In genomic region chr1:178318389-178319184, GRCm38 (mm10) we compare ENCODE assay signal across 8 mouse cellular contexts. TPM values are rescaled to one million over a fixed set of nuclear protein-coding genes. Genes with fewer than 3 reads are reported as not detected.
DNase-seq lines count a peak whose midpoint lies in the region; ATAC-seq and TF ChIP-seq lines count a peak whose summit lies in the region.

Cox20 (plus strand) TSS chr1:178319130.

- WGBS in heart, embryonic 10.5 days, result under 1% methylated on average over 83 of the region's 83 CpGs
- under 1% methylated on average over 78 of the region's 83 CpGs for WGBS in kidney, embryonic 16.5 days
- WGBS in liver, adult 2 months, result under 1% methylated on average over 83 of the region's 83 CpGs

- H3K4me3 ChIP-seq in bone marrow macrophage, adult 2 months (ENCODE audit: insufficient read depth, low read length), result peak within 1 kb of the TSS; percentile 84
- H3K4me3 ChIP-seq in embryonic fibroblast, embryonic 13.5 days (ENCODE audit: insufficient read depth, low read length), result peak within 1 kb of the TSS; percentile 50
- H3K4me3 ChIP-seq in heart, embryonic 10.5 days, result peak within 1 kb of the TSS; percentile 71
- H3K4me3 ChIP-seq in kidney, embryonic 16.5 days (ENCODE audit: low read length), result peak within 1 kb of the TSS; percentile 78
- peak within 1 kb of the TSS; percentile 80 for H3K4me3 ChIP-seq in liver, adult 2 months (ENCODE audit: insufficient read depth, low read depth, low read length)
- H3K4me3 ChIP-seq in myocyte, result peak within 1 kb of the TSS; percentile 63

- 0 out of 2 replicates have a peak, but pooled peaks have one; percentile 9 for TF ChIP-seq POLR2A in bone marrow macrophage, adult 2 months (IDR thresholded peaks at IDR 0.05; ENCODE audit: borderline replicate concordance, low read depth, low read length)
- TF ChIP-seq POLR2A in embryonic fibroblast, embryonic 13.5 days (IDR thresholded peaks at IDR 0.05; ENCODE audit: low read depth, low read length), result peak; percentile 85
- no peak; the same call in none of the 2 replicates for TF ChIP-seq POLR2A in liver, adult 2 months (IDR thresholded peaks at IDR 0.05; ENCODE audit: extremely low read depth, insufficient read depth, low read length)
- TF ChIP-seq POLR2A in myocyte (IDR thresholded peaks at IDR 0.05; ENCODE audit: insufficient read length, low read depth), result peak; percentile 83

- peak within 1 kb of the TSS; percentile 87 for H3K9ac ChIP-seq in kidney, embryonic 16.5 days (replicated peaks; ENCODE audit: low read length)
- H3K9ac ChIP-seq in liver, adult 2 months (ENCODE audit: low read depth, low read length), result peak within 1 kb of the TSS; percentile 90

- peak; percentile 96 for ATAC-seq in kidney, embryonic 16.5 days (ENCODE audit: low FRiP score, low TSS enrichment)

- peaks cover 35% of the 10 kb centered on the region for H3K36me3 ChIP-seq in heart, embryonic 10.5 days
- H3K36me3 ChIP-seq in kidney, embryonic 16.5 days (ENCODE audit: insufficient read depth, low read length), result peaks cover 22% of the 10 kb centered on the region
- H3K36me3 ChIP-seq in liver, adult 2 months (ENCODE audit: control insufficient read depth, insufficient read depth, low read length), result peaks cover 29% of the 10 kb centered on the region
- H3K36me3 ChIP-seq in myocyte (ENCODE audit: control insufficient read depth, insufficient read depth), result peaks cover 37% of the 10 kb centered on the region
- H3K36me3 ChIP-seq in splenic B cell, adult 2 months (ENCODE audit: control insufficient read depth, insufficient read depth, low read length, poor library complexity, severe bottlenecking), result peaks cover 10% of the 10 kb centered on the region; the same call in 1 of the 2 replicates

- H3K79me2 ChIP-seq in liver, adult 2 months (ENCODE audit: control insufficient read depth, insufficient read depth, low read length), result no peaks in the 10 kb centered on the region; the same call in 1 of the 2 replicates
- H3K79me2 ChIP-seq in myocyte (ENCODE audit: control insufficient read depth, insufficient read depth), result peaks cover 34% of the 10 kb centered on the region

- H3K27ac ChIP-seq in bone marrow macrophage, adult 2 months (ENCODE audit: insufficient read depth, low read depth, low read length), result peak within 1 kb of the TSS; percentile 99
- H3K27ac ChIP-seq in embryonic fibroblast, embryonic 13.5 days (ENCODE audit: insufficient read depth, low read length), result peak within 1 kb of the TSS; percentile 99
- H3K27ac ChIP-seq in heart, embryonic 10.5 days, result peak within 1 kb of the TSS; percentile 99
- peak within 1 kb of the TSS; percentile 99 for H3K27ac ChIP-seq in kidney, embryonic 16.5 days (ENCODE audit: low read length)
- peak within 1 kb of the TSS; percentile 96 for H3K27ac ChIP-seq in liver, adult 2 months (replicated peaks; ENCODE audit: insufficient read depth, low read depth, low read length)

- H3ac ChIP-seq in myocyte (ENCODE audit: control insufficient read depth, insufficient read length), result peak within 1 kb of the TSS; percentile 77

- no peak for TF ChIP-seq CTCF in bone marrow macrophage, adult 2 months (IDR thresholded peaks at IDR 0.05; ENCODE audit: low read depth, low read length)
- no peak for TF ChIP-seq CTCF in embryonic fibroblast, embryonic 13.5 days (IDR thresholded peaks at IDR 0.05; ENCODE audit: borderline replicate concordance, insufficient read depth, low read length)
- no peak for TF ChIP-seq CTCF in liver, adult 2 months (IDR thresholded peaks at IDR 0.05; ENCODE audit: low read depth, low read length)

- H3K27me3 ChIP-seq in heart, embryonic 10.5 days (ENCODE audit: insufficient read depth, poor library complexity, severe bottlenecking), result no peaks in the 10 kb centered on the region
- H3K27me3 ChIP-seq in kidney, embryonic 16.5 days (ENCODE audit: insufficient read depth, low read length), result no peaks in the 10 kb centered on the region
- no peaks in the 10 kb centered on the region for H3K27me3 ChIP-seq in liver, adult 2 months (ENCODE audit: control insufficient read depth, insufficient read depth, low read length)
- no peaks in the 10 kb centered on the region for H3K27me3 ChIP-seq in myocyte (ENCODE audit: control insufficient read depth, insufficient read depth, insufficient read length)
- H3K27me3 ChIP-seq in splenic B cell, adult 2 months (ENCODE audit: control insufficient read depth, insufficient read depth, low read length, poor library complexity, severe bottlenecking), result no peaks in the 10 kb centered on the region; the same call in 1 of the 2 replicates

- no peaks in the 10 kb centered on the region for H3K9me3 ChIP-seq in heart, embryonic 10.5 days
- no peaks in the 10 kb centered on the region for H3K9me3 ChIP-seq in kidney, embryonic 16.5 days (ENCODE audit: low read length)

- H3K4me1 ChIP-seq in bone marrow macrophage, adult 2 months (ENCODE audit: control insufficient read depth, insufficient read depth, low read length), result peaks cover 6% of the 10 kb centered on the region
- peaks cover 5% of the 10 kb centered on the region for H3K4me1 ChIP-seq in embryonic fibroblast, embryonic 13.5 days (ENCODE audit: control insufficient read depth, insufficient read depth, low read length)
- H3K4me1 ChIP-seq in heart, embryonic 10.5 days, result peaks cover 11% of the 10 kb centered on the region; the same call in 1 of the 2 replicates
- peaks cover 22% of the 10 kb centered on the region for H3K4me1 ChIP-seq in kidney, embryonic 16.5 days (ENCODE audit: insufficient read depth, low read length)
- peaks cover 24% of the 10 kb centered on the region for H3K4me1 ChIP-seq in liver, adult 2 months (ENCODE audit: control insufficient read depth, insufficient read depth, low read length)

- peak; percentile 98 for DNase-seq in A20 (ENCODE audit: low read depth, low spot score)
- DNase-seq in heart, embryonic 10.5 days (ENCODE audit: low spot score), result peak; percentile 97
- DNase-seq in liver, adult 2 months (ENCODE audit: extremely low read depth, low read depth, low spot score), result peak; percentile 91
- DNase-seq in splenic B cell, adult 2 months (ENCODE audit: low read depth, low spot score), result peak; percentile 96

- peak within 1 kb of the TSS; percentile 72 for H3K4me2 ChIP-seq in kidney, embryonic 16.5 days (replicated peaks; ENCODE audit: low read depth, low read length)
- H3K4me2 ChIP-seq in myocyte (ENCODE audit: low read depth), result peak within 1 kb of the TSS; percentile 89

TF ChIP-seq in myocyte, 11 proteins besides CTCF, POLR2A, EP300 and RAD21:
- TF ChIP-seq REST (IDR thresholded peaks at IDR 0.05; ENCODE audit: insufficient read depth, insufficient read length) (no peak), E2F4 (IDR thresholded peaks at IDR 0.05; ENCODE audit: insufficient read depth) (no peak), USF1 (IDR thresholded peaks at IDR 0.05; ENCODE audit: low read depth) (no peak), POLR2AphosphoS2 (IDR thresholded peaks at IDR 0.05; ENCODE audit: insufficient read length, low read depth) (peak; percentile 78), MAX (IDR thresholded peaks at IDR 0.05; ENCODE audit: low read depth) (no peak), MYOD1 (IDR thresholded peaks at IDR 0.05; ENCODE audit: control insufficient read depth in 1 of 3, insufficient read length in 2 of 3, low read depth in 2 of 3) (no peak), MYOG (IDR thresholded peaks at IDR 0.05; ENCODE audit: control insufficient read depth in 1 of 3, insufficient read depth in 1 of 3, insufficient read length in 2 of 3, low read depth in 2 of 3) (peak in 1 of 3 experiments; percentile 6), CEBPB (IDR thresholded peaks at IDR 0.05; ENCODE audit: insufficient read depth, poor library complexity, severe bottlenecking) (no peak), TCF12 (IDR thresholded peaks at IDR 0.05; ENCODE audit: insufficient read depth, poor library complexity, severe bottlenecking) (no peak), TCF3 (IDR thresholded peaks at IDR 0.05; ENCODE audit: insufficient read length, low read depth) (no peak), SRF (IDR thresholded peaks at IDR 0.05; ENCODE audit: control insufficient read depth, insufficient read length, low read depth) (no peak)

RNA-seq across cellular contexts. Expression of gene Cox20, which starts in this region (rescaled TPM):
- polyA plus RNA-seq in bone marrow macrophage, adult 2 months (2012; ENCODE audit: insufficient read depth, insufficient read length, missing spikeins), result 73.7 and 80.6 TPM in 2 replicates
- 55.7 and 66.8 TPM in 2 replicates for polyA plus RNA-seq in embryonic fibroblast, embryonic 13.5 days (2011; ENCODE audit: insufficient read length, low read depth, missing spikeins)
- 112 and 129 TPM in 2 replicates for polyA plus RNA-seq in heart, embryonic 10.5 days (2016; fragmentation: Nextera tagmentation; extraction: Ambion mirVana)
- polyA plus RNA-seq in kidney, embryonic 16.5 days (2015; fragmentation: Nextera tagmentation; extraction: Ambion mirVana), result 111 and 124 TPM in 2 replicates
- total RNA-seq in liver, adult 2 months (2014; rRNA removed), result 25.2 and 29.3 TPM in 2 replicates
- polyA plus RNA-seq in liver, adult 2 months (2012; rRNA removed), result 12.8 and 19.6 TPM in 2 replicates
- 67.2 TPM for polyA plus RNA-seq in myocyte (2012; fragmentation: generic; extraction: Trizol)

Comparison
In these comparisons a context has a peak if more than half of its experiments do, and no peak if none do; other contexts are left out.
1. Peak in every context shown above with its lines: DNase-seq, ATAC-seq, H3K4me3 ChIP-seq and H3K27ac ChIP-seq.